Mouse (Mus musculus) midbrain, postnatal 0 days (tissue): Measurements from ENCODE around the gene Otud3. TPM values are rescaled to one million over a fixed set of nuclear protein-coding genes. Genes with fewer than 3 reads are reported as not detected.

ENCODE experiments used
- ATAC-seq: fragments of 200-750 bp; cut with Nextera tagmentation; 2 replicates; pipeline ENCODE4 v1.8.0; 2017; ENCODE audit warnings: moderate number of reproducible peaks, mild to moderate bottlenecking, moderate TSS enrichment, moderate library complexity; ENCODE audit not compliant: low FRiP score
- DNase-seq: peaks from one replicate; pipeline ENCODE4 v3.0.0-alpha.2; 2015; ENCODE audit warnings: low spot score
- H3K27ac ChIP-seq: fragments of 300-500 bp; sonication (generic); 2 replicates; pipeline ENCODE4 v1.5.1; 2014; ENCODE audit warnings: low read depth, mild to moderate bottlenecking, low read length, mixed read lengths
- H3K27me3 ChIP-seq: fragments of 300-500 bp; sonication (generic); 2 replicates; pipeline ENCODE4 v1.6.1; 2014; ENCODE audit warnings: low read length, control low read depth, mixed read lengths; ENCODE audit not compliant: insufficient read depth
- H3K36me3 ChIP-seq: fragments of 300-500 bp; sonication (generic); 2 replicates; pipeline ENCODE4 v1.6.1; 2014; ENCODE audit warnings: low read length, control low read depth, mixed read lengths; ENCODE audit not compliant: insufficient read depth
- H3K4me1 ChIP-seq: fragments of 300-500 bp; sonication (generic); 2 replicates; pipeline ENCODE4 v1.6.1; 2014; ENCODE audit warnings: mild to moderate bottlenecking, control low read depth, antibody characterized with exemption, low read length, mixed read lengths; ENCODE audit not compliant: insufficient read depth
- H3K4me2 ChIP-seq: fragments of 300-500 bp; sonication (generic); 2 replicates; pipeline ENCODE4 v1.6.1; 2014; ENCODE audit warnings: low read depth, mild to moderate bottlenecking, low read length, mixed read lengths; ENCODE audit not compliant: poor library complexity, severe bottlenecking
- H3K4me3 ChIP-seq: fragments of 300-500 bp; sonication (generic); 2 replicates; pipeline ENCODE4 v1.5.1; 2014; ENCODE audit warnings: low read depth, mild to moderate bottlenecking, low read length, moderate library complexity
- H3K9ac ChIP-seq: fragments of 300-500 bp; sonication (generic); replicated peaks from 2 replicates; pipeline ENCODE4 v1.6.1; 2014; ENCODE audit warnings: mild to moderate bottlenecking, low read length, moderate library complexity, mixed read lengths; ENCODE audit not compliant: poor library complexity, severe bottlenecking
- H3K9me3 ChIP-seq: fragments of 300-500 bp; sonication (generic); 2 replicates; pipeline ENCODE4 v1.6.1; 2016; ENCODE audit warnings: low read length, control low read depth
- CTCF ChIP-seq: IDR thresholded peaks from 2 replicates; pipeline ENCODE4 v1.5.1; 2016; ENCODE audit warnings: antibody characterized with exemption, mild to moderate bottlenecking
- WGBS: fragments of 180-500 bp; shearing (Covaris S2); extraction: QIAGEN DNeasy Blood & Tissue Kit; methylation state at CpG from one replicate; pipeline ENCODE4 v1.1.7; 2014; 5-methylcytosine and 5-hydroxymethylcytosine counted together
- polyA plus RNA-seq: library from polyadenylated mRNA; unstranded; fragments of >200 nt; fragmentation: Nextera tagmentation; extraction: Ambion mirVana; gene quantifications from 2 replicates; pipeline ENCODE4 v1.2.1, GENCODE M21; 2015
- total RNA-seq: library from RNA; depleted of rRNA; stranded (reverse); fragments of >200 nt; gene quantifications from 2 replicates; pipeline ENCODE4 v1.2.3, GENCODE M21; 2014

Otud3 gene
- total and polyA plus RNA-seq, 2 experiments from 2014 or later, result 3.8 to 9.0 TPM

DNA sequence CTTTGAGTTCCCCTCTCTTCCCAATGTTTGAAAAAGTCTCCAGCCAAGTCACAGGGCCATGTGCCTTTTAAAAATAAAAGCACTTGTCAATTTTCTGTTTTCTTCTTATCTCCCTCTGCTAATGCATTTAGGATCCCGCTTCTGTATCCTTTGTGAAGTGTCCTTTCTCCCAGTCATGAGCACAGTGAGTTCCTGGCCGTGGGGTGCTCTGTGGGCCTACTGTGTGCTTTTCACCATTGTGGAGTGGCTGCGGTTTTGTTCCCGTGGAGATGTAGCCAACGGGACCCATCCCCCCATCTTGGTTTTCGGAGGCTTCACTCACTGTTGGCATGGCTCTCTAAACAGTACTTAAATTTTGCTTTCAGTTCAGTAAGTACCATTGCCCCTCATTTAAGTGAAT is 47.8 kb downstream of the Otud3 start:
- 70% methylated on average over 6 of the region's 6 CpGs for WGBS
- ATAC-seq, result no peak

DNA sequence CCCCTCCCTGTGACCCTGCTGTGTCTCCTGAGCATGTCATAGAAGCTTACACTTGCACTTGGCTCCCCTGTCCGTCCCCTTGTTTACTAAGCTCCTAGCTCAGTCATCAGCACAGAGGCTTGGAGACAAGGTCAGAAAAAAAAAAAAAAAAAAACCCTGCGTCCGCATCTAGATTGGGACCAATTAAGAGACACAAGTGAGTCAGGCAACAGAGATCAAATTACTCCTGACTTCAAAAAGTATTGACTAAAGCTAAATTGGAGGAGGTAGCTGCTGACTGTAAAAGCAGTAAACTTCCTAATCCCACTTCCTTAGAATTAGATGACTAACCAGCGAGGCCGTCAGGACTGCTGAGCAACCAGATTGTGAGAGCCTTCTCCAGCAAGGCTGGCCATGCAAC is 48.7 kb downstream of the Otud3 start:
- H3K36me3 ChIP-seq, result no peaks in the 10 kb centered on the region
- no peaks in the 10 kb centered on the region for H3K27me3 ChIP-seq
- no peaks in the 10 kb centered on the region for H3K9me3 ChIP-seq
- H3K4me2 ChIP-seq, result no peak overlapping the region
- WGBS, result 62% methylated on average over 5 of the region's 5 CpGs
- H3K9ac ChIP-seq, result no peak overlapping the region
- TF ChIP-seq CTCF, result no peak
- no peak overlapping the region for H3K4me3 ChIP-seq
- H3K4me1 ChIP-seq, result no peaks in the 10 kb centered on the region
- H3K27ac ChIP-seq, result no peak overlapping the region
- no peak for DNase-seq
- no peak for ATAC-seq

More for the DNA sequence above, 47.8 kb downstream of the Otud3 start:
- H3K9ac ChIP-seq, result no peak overlapping the region
- H3K4me1 ChIP-seq, result no peaks in the 10 kb centered on the region
- H3K27me3 ChIP-seq, result no peaks in the 10 kb centered on the region
- no peaks in the 10 kb centered on the region for H3K9me3 ChIP-seq
- DNase-seq, result no peak
- no peak overlapping the region for H3K27ac ChIP-seq
- no peak overlapping the region for H3K4me2 ChIP-seq
- no peaks in the 10 kb centered on the region for H3K36me3 ChIP-seq
- TF ChIP-seq CTCF, result no peak
- H3K4me3 ChIP-seq, result no peak overlapping the region

DNA sequence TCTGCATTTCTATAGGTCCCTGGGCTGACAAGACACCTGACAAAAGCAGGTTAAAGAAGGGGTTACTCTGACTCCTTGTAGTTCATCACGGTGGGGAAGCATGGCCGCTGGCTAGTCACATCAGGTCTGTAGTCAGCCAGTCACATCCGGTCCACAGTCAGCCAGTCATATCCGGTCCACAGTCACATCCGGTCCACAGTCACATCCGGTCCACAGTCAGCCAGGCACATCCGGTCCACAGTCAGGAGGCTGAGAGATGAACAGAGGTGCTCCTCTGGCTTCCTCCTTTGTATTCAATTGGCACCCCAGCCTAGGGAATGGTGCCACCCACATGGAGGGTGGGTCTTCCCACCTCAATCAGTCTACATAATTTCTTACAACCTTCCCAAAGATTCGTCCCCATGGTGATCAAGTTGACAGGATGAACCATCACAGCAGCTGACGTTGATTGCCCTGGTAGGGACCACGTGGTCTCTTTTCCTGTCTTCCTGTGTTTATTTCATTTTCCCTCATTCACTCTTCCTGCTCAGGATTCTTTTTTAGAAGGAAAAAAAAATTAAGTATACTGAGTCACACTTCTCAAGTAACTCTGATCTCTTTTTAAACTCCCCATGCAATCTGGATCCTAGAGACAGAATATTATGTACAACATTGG is 50.3 kb downstream of the Otud3 start, which contains the start of gene Pla2g5:
TSS of gene Pla2g5 (minus strand) at position 139 of the 655 bp plus-strand sequence.
- no peaks in the 10 kb centered on the region for H3K36me3 ChIP-seq
- no peak for TF ChIP-seq CTCF
- H3K27ac ChIP-seq, result no peak within 1 kb of the TSS
- no peaks in the 10 kb centered on the region for H3K9me3 ChIP-seq
- no peak within 1 kb of the TSS for H3K9ac ChIP-seq
- no peaks in the 10 kb centered on the region for H3K27me3 ChIP-seq
- 75% methylated on average over 10 of the region's 10 CpGs for whole genome bisulfite sequencing
- no peak within 1 kb of the TSS for H3K4me2 ChIP-seq
- H3K4me3 ChIP-seq, result no peak within 1 kb of the TSS
- no peak for ATAC-seq
- H3K4me1 ChIP-seq, result no peaks in the 10 kb centered on the region
- no peak for DNase-seq

DNA sequence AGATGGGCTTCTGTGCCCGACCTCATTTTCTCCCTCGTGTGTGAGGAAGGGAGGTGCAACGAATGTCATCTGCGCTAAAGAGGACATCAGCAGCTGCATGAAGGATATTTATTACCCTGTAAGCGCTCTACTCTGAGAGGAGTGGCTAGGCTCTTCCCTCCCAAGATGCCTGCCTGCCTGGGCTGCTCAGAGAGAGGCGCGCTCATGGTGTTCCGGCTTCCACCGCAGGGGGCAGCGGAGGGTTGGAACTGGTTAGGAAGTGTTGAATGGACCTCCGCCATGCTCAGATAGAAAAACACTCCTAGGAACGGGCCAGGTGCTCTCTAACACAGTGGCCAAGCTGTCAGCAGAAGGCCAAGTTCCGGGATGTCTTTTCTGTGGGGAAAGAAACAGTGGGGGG is 54.0 kb downstream of the Otud3 start:
- Histone ChIP-seq H3K4me2 (peak overlapping the region; percentile 42), H3K9ac (peak overlapping the region; percentile 51), H3K27ac (peak overlapping the region; percentile 74), H3K9me3 (no peaks in the 10 kb centered on the region), H3K4me1 (0 out of 2 replicates have a peak, but pooled peaks cover 3% of the 10 kb centered on the region), H3K4me3 (peak overlapping the region; percentile 26), H3K36me3 (no peaks in the 10 kb centered on the region), H3K27me3 (no peaks in the 10 kb centered on the region)
- TF ChIP-seq CTCF, result peak; percentile 83
- peak; percentile 90 for DNase-seq
- WGBS, result 6% methylated on average over 13 of the region's 13 CpGs
- peak; percentile 86 for ATAC-seq

DNA sequence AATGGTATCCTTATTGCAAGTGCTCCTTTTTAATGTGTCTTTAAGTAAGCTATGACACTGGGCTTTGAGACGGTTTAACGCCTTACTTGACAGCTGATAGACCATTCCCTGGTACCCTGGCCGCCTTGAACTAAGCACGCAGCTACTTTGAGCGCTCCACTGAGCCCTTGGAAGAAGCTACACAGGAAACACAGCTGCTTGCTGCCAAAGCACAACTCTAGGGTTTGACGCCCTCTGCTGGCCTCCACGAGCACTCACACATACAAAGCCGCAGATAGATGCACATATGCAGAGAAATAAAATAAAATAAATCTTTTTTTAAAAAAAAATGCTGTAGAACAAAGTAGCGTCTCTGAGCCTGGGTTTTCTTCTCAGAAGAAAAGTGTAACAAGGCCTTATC is 54.5 kb downstream of the Otud3 start:
- DNase-seq, result peak; percentile 85
- WGBS, result 18% methylated on average over 9 of the region's 9 CpGs
- Histone ChIP-seq H3K4me2 (peak overlapping the region; percentile 42), H3K9ac (peak overlapping the region; percentile 51), H3K27ac (peak overlapping the region; percentile 74), H3K9me3 (no peaks in the 10 kb centered on the region), H3K27me3 (no peaks in the 10 kb centered on the region), H3K4me3 (peak overlapping the region; percentile 26), H3K4me1 (0 out of 2 replicates have a peak, but pooled peaks cover 3% of the 10 kb centered on the region), H3K36me3 (no peaks in the 10 kb centered on the region)
- peak; percentile 78 for TF ChIP-seq CTCF
- ATAC-seq, result no peak

DNA sequence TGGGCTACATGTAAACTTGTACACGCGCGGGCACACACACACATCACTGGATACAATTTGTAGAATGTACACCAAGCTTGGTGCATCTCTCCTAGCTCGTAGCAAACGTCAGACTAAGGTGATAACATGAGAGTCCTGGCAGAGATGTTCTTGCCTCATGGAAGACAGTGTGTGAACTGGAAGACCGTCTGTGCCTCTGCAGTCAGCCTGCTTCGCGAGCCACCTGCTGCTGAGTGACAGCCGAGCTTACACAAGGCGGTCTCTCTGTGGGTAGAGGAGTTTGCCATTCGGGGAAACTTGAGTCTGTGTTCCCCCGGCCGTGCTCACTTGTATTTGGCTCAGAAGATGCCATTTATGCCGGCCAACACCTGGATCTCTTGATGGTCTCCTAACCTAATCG is 55.3 kb downstream of the Otud3 start:
- no peaks in the 10 kb centered on the region for H3K27me3 ChIP-seq
- H3K9me3 ChIP-seq, result no peaks in the 10 kb centered on the region
- no peak overlapping the region for H3K27ac ChIP-seq
- DNase-seq (no peak), ATAC-seq (no peak)
- no peak for TF ChIP-seq CTCF
- no peak overlapping the region for H3K4me3 ChIP-seq
- H3K4me2 ChIP-seq, result no peak overlapping the region
- 0 out of 2 replicates have a peak, but pooled peaks cover 3% of the 10 kb centered on the region for H3K4me1 ChIP-seq
- no peaks in the 10 kb centered on the region for H3K36me3 ChIP-seq
- 80% methylated on average over 15 of the region's 15 CpGs for WGBS
- no peak overlapping the region for H3K9ac ChIP-seq
